Mouse (Mus musculus): ENCODE measurements around the gene 4933434E20Rik.

DNA sequence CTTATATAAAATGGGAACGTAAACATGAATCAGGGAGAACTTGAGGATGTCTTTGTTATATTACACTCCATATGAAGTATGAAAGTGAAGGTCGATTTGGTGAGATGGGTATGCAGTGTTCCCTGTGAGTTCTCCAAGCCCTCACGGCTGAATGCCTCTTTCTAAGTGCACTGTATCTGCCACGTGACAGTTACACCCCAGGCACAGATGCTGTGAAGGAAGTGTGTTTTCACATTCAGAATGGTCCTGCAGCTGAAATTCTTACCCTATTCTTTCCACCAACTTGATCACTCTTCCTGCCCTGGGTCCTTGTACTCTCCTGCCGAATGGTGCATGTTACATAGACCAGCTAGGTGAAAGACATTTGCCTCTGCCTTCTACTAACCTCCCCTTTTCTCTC lies 46.5 kb downstream of the 4933434E20Rik start:
- no peak for TF ChIP-seq POLR2A (IDR thresholded peaks at IDR 0.05; ENCODE audit: borderline replicate concordance, insufficient read depth, low read length)
- no peak for TF ChIP-seq CTCF (IDR thresholded peaks at IDR 0.05; ENCODE audit: borderline replicate concordance, insufficient read depth, low read depth, low read length)
